Mouse (Mus musculus): ENCODE results near the gene Got2.

Got2 gene

GRCm38 (mm10) chr8:95821266-95821665 is 67.1 kb downstream of the Got2 start:
- DNase-seq (ENCODE audit: low read depth, low spot score), result no peak

DNA sequence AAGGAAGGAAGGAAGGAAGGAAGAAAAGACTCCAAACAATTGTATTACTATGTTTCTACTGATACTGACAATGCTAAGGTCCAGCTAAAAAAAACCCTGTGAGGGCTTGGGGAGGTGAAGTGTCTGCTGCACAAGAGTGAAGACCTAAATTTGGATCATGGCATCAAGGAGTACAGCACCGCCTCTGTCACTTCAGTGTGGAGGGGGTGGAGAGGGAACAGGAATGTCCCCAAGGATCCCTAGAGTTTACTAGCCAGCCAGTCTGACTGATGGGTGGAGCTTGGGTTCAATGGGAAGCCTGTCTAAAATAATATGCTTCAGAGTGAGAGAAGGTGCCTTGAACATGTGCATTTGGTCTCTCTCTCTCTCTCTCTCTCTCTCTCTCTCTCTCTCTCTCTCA is 70.1 kb downstream of the Got2 start:
- DNase-seq (ENCODE audit: low read depth, low spot score), result no peak

DNA sequence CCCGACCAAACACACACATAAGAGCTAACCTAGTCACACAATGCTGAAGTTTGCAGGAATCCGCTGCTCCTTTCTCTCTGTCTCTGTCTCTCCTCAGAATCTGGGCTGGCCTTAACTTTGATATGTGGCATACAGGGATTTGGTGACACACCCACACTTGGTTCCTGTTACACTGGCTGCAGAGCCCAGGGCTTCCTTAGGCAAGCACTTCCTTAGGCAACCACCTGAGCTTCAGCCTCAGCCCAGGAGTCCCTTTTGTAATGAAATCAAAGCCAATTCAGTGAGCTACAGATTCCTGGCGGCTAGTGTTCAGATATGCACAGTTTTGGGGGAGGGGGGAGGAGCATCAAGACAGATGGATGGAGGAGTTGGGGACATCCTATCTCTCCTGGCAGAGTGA is 70.8 kb downstream of the Got2 start:
- DNase-seq (ENCODE audit: low read depth, low spot score), result no peak

- DNase-seq (ENCODE audit: low read depth, low spot score), result no peak
Measured at GRCm38 (mm10) chr8:95816044-95816708, 72.2 kb downstream of the Got2 start.

Data from CD4-positive helper T cell, adult 2 months (primary cell).